Mouse (Mus musculus): ENCODE data around the gene Tbck.

DNA sequence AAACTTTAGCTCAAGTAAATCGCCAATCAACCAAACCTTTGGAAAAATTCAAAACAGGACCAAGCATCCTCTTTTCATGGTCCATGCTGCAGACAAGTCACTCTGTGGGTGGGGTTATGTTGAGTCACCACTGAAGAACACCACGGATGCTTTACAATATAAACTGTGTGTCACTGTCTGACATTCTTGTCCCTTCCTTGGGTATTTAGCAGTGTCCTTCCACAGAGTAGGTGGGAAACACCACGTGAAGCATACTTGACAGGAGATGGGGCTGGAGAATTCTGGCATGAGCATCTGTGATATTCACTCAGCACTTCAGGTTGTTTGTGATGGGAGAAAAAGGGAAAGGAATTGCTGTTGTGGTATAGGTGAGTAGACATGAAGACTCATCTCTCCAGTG lies 183.0 kb downstream of the Tbck start:
- TF ChIP-seq POLR2A (IDR thresholded peaks at IDR 0.05; ENCODE audit: insufficient read length, low read depth) (no peak), MYOD1 (IDR thresholded peaks at IDR 0.05; ENCODE audit: control insufficient read depth in 1 of 3, insufficient read length in 2 of 3, low read depth in 2 of 3) (no peak), MAX (IDR thresholded peaks at IDR 0.05; ENCODE audit: low read depth) (no peak), TCF12 (IDR thresholded peaks at IDR 0.05; ENCODE audit: insufficient read depth, poor library complexity, severe bottlenecking) (no peak), CEBPB (IDR thresholded peaks at IDR 0.05; ENCODE audit: insufficient read depth, poor library complexity, severe bottlenecking) (no peak), POLR2AphosphoS2 (IDR thresholded peaks at IDR 0.05; ENCODE audit: insufficient read length, low read depth) (no peak)
